Mouse (Mus musculus) thymus, adult 2 months (tissue): Measurements from ENCODE around the gene Creb5. TPM values are rescaled to one million over a fixed set of nuclear protein-coding genes. Genes with fewer than 3 reads are reported as not detected.
A peak's percentile ranks its signal among the peaks of the same experiment; 100 is the strongest.

Experiments used
- DNase-seq: peaks from one replicate; pipeline ENCODE4 v3.0.0; 2021
- H3K27ac ChIP-seq: fragments of 200-500 bp; 2 replicates; pipeline ENCODE4 v1.5.1; 2012; ENCODE audit warnings: low read length, control low read depth; ENCODE audit not compliant: control insufficient read depth, insufficient read depth
- H3K27me3 ChIP-seq: fragments of 200-500 bp; 2 replicates; pipeline ENCODE4 v1.6.1; 2012; ENCODE audit warnings: mild to moderate bottlenecking, low read length, moderate library complexity, mixed read lengths; ENCODE audit not compliant: control insufficient read depth, insufficient read depth
- H3K36me3 ChIP-seq: fragments of 200-500 bp; 2 replicates; pipeline ENCODE4 v1.6.1; 2012; ENCODE audit warnings: mild to moderate bottlenecking, low read length, moderate library complexity; ENCODE audit not compliant: control insufficient read depth, insufficient read depth
- H3K4me1 ChIP-seq: fragments of 200-500 bp; replicated peaks from 2 replicates; pipeline ENCODE4 v1.6.1; 2012; ENCODE audit warnings: low read length; ENCODE audit not compliant: control insufficient read depth, insufficient read depth
- H3K4me3 ChIP-seq: fragments of 200-500 bp; 2 replicates; pipeline ENCODE4 v1.5.1; 2012; ENCODE audit warnings: mild to moderate bottlenecking, low read length, control low read depth, moderate library complexity; ENCODE audit not compliant: control insufficient read depth, insufficient read depth
- CTCF ChIP-seq: fragments of 200-500 bp; IDR thresholded peaks from 2 replicates; pipeline ENCODE4 v1.5.1; 2012; ENCODE audit warnings: mild to moderate bottlenecking, control low read depth, low read length, moderate library complexity, borderline replicate concordance; ENCODE audit not compliant: control insufficient read depth, poor library complexity, insufficient read depth; ENCODE audit errors: extremely low read depth
- POLR2A ChIP-seq: fragments of 200-500 bp; IDR thresholded peaks from 2 replicates; pipeline ENCODE4 v1.6.1; 2012; ENCODE audit warnings: mild to moderate bottlenecking, low read length, control low read depth, moderate library complexity; ENCODE audit not compliant: control insufficient read depth, poor library complexity, insufficient read depth; ENCODE audit errors: extremely low read depth
- WGBS: fragments of 180-500 bp; shearing (Covaris S2); methylation state at CpG from one replicate; pipeline ENCODE4 v1.1.7; 2018; 5-methylcytosine and 5-hydroxymethylcytosine counted together
- polyA plus RNA-seq: library from polyadenylated mRNA; depleted of rRNA; stranded (reverse); fragments of >200 nt; gene quantifications from 2 replicates; pipeline ENCODE4 v1.2.3, GENCODE M21; 2012; rRNA removed

Gene Creb5
- polyA plus RNA-seq = 0.87 and 0.96 TPM in 2 replicates

DNA sequence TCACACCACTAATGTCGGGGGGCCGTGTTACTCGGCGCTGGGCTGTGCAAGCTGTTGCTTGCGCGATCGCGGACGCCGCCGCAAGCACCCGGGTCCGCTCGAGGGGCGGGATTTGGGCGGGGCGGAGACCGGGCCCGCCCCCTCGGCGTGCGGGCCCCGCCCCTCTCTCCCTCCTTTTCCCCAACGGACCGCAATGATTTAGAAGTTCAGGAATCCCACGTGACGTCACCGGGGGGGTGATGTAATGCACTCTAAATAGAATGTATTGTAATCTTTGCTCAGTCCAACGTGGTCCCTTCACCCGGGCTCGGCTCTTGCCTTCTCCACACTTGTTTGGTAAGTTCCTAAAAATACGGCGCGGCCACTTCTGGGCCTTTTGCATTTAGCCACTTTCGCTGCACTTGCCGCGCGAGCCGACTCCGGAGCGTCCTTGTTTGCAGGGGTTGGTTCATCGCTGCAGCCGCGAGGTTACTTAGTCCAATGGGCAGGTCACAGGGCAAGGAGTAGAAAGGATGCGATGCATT lies at the start of gene Creb5:
TSS of gene Creb5 (plus strand) at position 233 of the 524 bp plus-strand sequence.
- H3K4me3 ChIP-seq = peak within 1 kb of the TSS; percentile 10
- peaks cover 10% of the 10 kb centered on the region for H3K4me1 ChIP-seq
- peak; percentile 43 for DNase-seq
- no peak within 1 kb of the TSS for H3K27ac ChIP-seq
- H3K27me3 ChIP-seq = peaks cover 26% of the 10 kb centered on the region
- H3K36me3 ChIP-seq = no peaks in the 10 kb centered on the region
- no peak for TF ChIP-seq POLR2A
- no peak for TF ChIP-seq CTCF
- under 1% methylated on average over 45 of the region's 45 CpGs for WGBS

DNA sequence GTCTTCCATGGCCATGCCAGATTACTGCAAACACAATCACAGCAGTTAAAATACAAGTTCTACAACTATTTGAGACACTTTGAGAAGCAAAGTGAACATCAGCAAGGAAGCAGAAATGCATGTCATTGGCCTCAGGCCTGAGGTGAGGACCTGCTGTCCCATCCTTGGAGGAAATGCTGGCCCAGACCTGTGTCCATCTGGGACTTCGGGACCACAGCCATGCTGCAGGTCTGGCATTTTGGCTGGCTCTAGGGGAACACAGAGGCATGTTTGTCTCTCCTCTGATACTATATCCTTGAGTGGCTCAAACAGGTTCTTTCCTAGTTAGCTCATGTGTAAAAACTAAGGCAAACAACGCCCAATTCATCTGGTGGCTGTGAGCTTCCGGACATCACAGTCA lies 27.2 kb upstream of the Creb5 start:
- DNase-seq = no peak
- 93% methylated on average over 3 of the region's 3 CpGs for WGBS
- H3K4me1 ChIP-seq = no peaks in the 10 kb centered on the region
- no peak overlapping the region for H3K4me3 ChIP-seq
- TF ChIP-seq CTCF (no peak), POLR2A (no peak)
- no peaks in the 10 kb centered on the region for H3K36me3 ChIP-seq
- H3K27me3 ChIP-seq = no peaks in the 10 kb centered on the region
- H3K27ac ChIP-seq = no peak overlapping the region

- Histone ChIP-seq H3K36me3 (no peaks in the 10 kb centered on the region), H3K4me1 (no peaks in the 10 kb centered on the region), H3K27me3 (no peaks in the 10 kb centered on the region), H3K27ac (no peak overlapping the region), H3K4me3 (no peak overlapping the region)
- DNase-seq = no peak
- TF ChIP-seq CTCF (no peak), POLR2A (no peak)
- 96% methylated on average over 11 of the region's 11 CpGs for WGBS
These were observed 24.7 kb upstream of the Creb5 start for GRCm38 (mm10) chr6:53262401-53262800.

DNA sequence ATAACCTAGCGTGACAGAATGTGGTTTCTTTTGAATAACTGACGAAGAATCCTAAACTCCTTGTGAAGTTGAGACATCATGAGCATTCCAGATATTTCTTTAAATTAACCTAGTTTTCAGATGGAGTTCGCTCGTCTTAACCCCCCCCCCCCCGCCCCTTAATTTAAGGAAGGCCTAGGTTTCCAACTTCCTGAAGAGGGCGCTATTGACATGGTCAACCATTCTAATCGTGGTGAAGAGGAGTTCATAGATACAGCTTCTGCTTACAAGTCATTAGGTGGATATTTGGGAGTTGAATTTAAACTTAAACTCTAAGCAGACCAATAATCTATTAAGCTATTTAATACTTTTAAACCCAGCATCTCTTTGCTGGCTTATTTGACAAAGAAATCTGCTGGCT lies 20.0 kb upstream of the Creb5 start:
- no peaks in the 10 kb centered on the region for H3K36me3 ChIP-seq
- WGBS = 21% methylated on average over 7 of the region's 7 CpGs
- TF ChIP-seq POLR2A = no peak
- TF ChIP-seq CTCF = no peak
- no peak overlapping the region for H3K4me3 ChIP-seq
- H3K4me1 ChIP-seq = no peaks in the 10 kb centered on the region
- DNase-seq = no peak
- no peak overlapping the region for H3K27ac ChIP-seq
- H3K27me3 ChIP-seq = no peaks in the 10 kb centered on the region

GRCm38 (mm10) chr6:53267732-53268505 lies 19.2 kb upstream of the Creb5 start:
- Histone ChIP-seq H3K4me3 (no peak overlapping the region), H3K4me1 (no peaks in the 10 kb centered on the region), H3K27ac (no peak overlapping the region), H3K36me3 (no peaks in the 10 kb centered on the region), H3K27me3 (no peaks in the 10 kb centered on the region)
- WGBS = 80% methylated on average over 12 of the region's 12 CpGs
- DNase-seq = no peak
- no peak for TF ChIP-seq POLR2A
- no peak for TF ChIP-seq CTCF

GRCm38 (mm10) chr6:53271216-53271615 lies 15.9 kb upstream of the Creb5 start:
- H3K27me3 ChIP-seq = no peaks in the 10 kb centered on the region
- DNase-seq = no peak
- TF ChIP-seq POLR2A (no peak), CTCF (no peak)
- H3K4me3 ChIP-seq = no peak overlapping the region
- 73% methylated on average over 3 of the region's 3 CpGs for WGBS
- no peaks in the 10 kb centered on the region for H3K4me1 ChIP-seq
- no peaks in the 10 kb centered on the region for H3K36me3 ChIP-seq
- H3K27ac ChIP-seq = no peak overlapping the region
